Mouse (Mus musculus): ENCODE results near the gene Cacna1c.

Gene Cacna1c

GRCm38 (mm10) chr6:119196382-119197305 is at the start of gene Cacna1c:
Cacna1c (minus strand) TSS chr6:119196418.
- no peak for DNase-seq (ENCODE audit: low spot score in 2 of 2)

- DNase-seq (ENCODE audit: low spot score in 2 of 2), result no peak
Measured at GRCm38 (mm10) chr6:119240871-119241705, 44.9 kb upstream of the Cacna1c start.

GRCm38 (mm10) chr6:119240256-119240655 is 44.0 kb upstream of the Cacna1c start:
- DNase-seq (ENCODE audit: low spot score in 2 of 2), result no peak

- no peak for DNase-seq (ENCODE audit: low spot score in 2 of 2)
Measured at GRCm38 (mm10) chr6:119239341-119240005, 43.3 kb upstream of the Cacna1c start.

- DNase-seq (ENCODE audit: low spot score in 2 of 2), result no peak
Measured at GRCm38 (mm10) chr6:119237427-119237989, 41.3 kb upstream of the Cacna1c start.

- no peak for DNase-seq (ENCODE audit: low spot score in 2 of 2)
Measured at GRCm38 (mm10) chr6:119236241-119236640, 40.0 kb upstream of the Cacna1c start, which contains the start of gene Cacna2d4. Cacna2d4 (plus strand) TSS chr6:119236526.

GRCm38 (mm10) chr6:119235441-119235840 is 39.2 kb upstream of the Cacna1c start:
- no peak for DNase-seq (ENCODE audit: low spot score in 2 of 2)

- DNase-seq (ENCODE audit: low spot score in 2 of 2), result no peak
Measured at GRCm38 (mm10) chr6:119233066-119233465, 36.8 kb upstream of the Cacna1c start.

GRCm38 (mm10) chr6:119228861-119229603 is 32.8 kb upstream of the Cacna1c start:
- no peak for DNase-seq (ENCODE audit: low spot score in 2 of 2)

GRCm38 (mm10) chr6:119227001-119227400 is 30.8 kb upstream of the Cacna1c start:
- DNase-seq (ENCODE audit: low spot score in 2 of 2), result no peak

GRCm38 (mm10) chr6:119225731-119226130 is 29.5 kb upstream of the Cacna1c start:
- no peak for DNase-seq (ENCODE audit: low spot score in 2 of 2)

GRCm38 (mm10) chr6:119225226-119225625 is 29.0 kb upstream of the Cacna1c start:
- no peak for DNase-seq (ENCODE audit: low spot score in 2 of 2)

GRCm38 (mm10) chr6:119224451-119225195 is 28.4 kb upstream of the Cacna1c start:
- DNase-seq (ENCODE audit: low spot score in 2 of 2), result no peak

- DNase-seq (ENCODE audit: low spot score in 2 of 2), result peak in 1 of 2 experiments; percentile 57
Measured at GRCm38 (mm10) chr6:119220297-119220696, 24.1 kb upstream of the Cacna1c start.

GRCm38 (mm10) chr6:119219237-119219870 is 23.1 kb upstream of the Cacna1c start:
- DNase-seq (ENCODE audit: low spot score in 2 of 2), result no peak

GRCm38 (mm10) chr6:119218591-119218990 is 22.4 kb upstream of the Cacna1c start:
- DNase-seq (ENCODE audit: low spot score in 2 of 2), result no peak

GRCm38 (mm10) chr6:119217661-119218060 is 21.4 kb upstream of the Cacna1c start:
- no peak for DNase-seq (ENCODE audit: low spot score in 2 of 2)

- DNase-seq (ENCODE audit: low spot score in 2 of 2), result no peak
Measured at GRCm38 (mm10) chr6:119215040-119215613, 18.9 kb upstream of the Cacna1c start.

GRCm38 (mm10) chr6:119214190-119214589 is 18.0 kb upstream of the Cacna1c start:
- DNase-seq (ENCODE audit: low spot score in 2 of 2), result no peak

All from thymus, postnatal 10 days (tissue).